Mouse (Mus musculus) embryonic stem cell, embryonic (primary cell): Measurements from ENCODE around the gene Il10ra.

Source experiments
- CTCF ChIA-PET, 4 experiments: fragments of 300-600 bp in 2 of 4; fragments of 350-600 bp in 2 of 4; sonication (Branson Sonifier 250); formaldehyde crosslinking; loops; one replicate each; lab custom pipeline; 2022; ENCODE audit warnings: inconsistent platforms in 2 of 4; lab: Charles Lee
- POLR2A ChIA-PET, 4 experiments: fragments of 300-600 bp in 2 of 4; fragments of 350-600 bp in 2 of 4; sonication (Branson Sonifier 250); formaldehyde crosslinking; loops; one replicate each; lab custom pipeline; 2022; ENCODE audit warnings: antibody characterized with exemption in 4 of 4, inconsistent platforms in 1 of 4; lab: Charles Lee

Gene Il10ra

GRCm38 (mm10) chr9:45236744-45237143 is 32.2 kb downstream of the Il10ra start:
- POLR2A ChIA-PET: no interaction called here
- CTCF ChIA-PET: interaction anchor here in 2 of 4 experiments (1.5 kb wide), 2 partner anchors 152 to 176 kb away, joined by 3 to 4 read pairs; no protein-coding TSS in a partner anchor

GRCm38 (mm10) chr9:45235668-45236227 is 33.2 kb downstream of the Il10ra start:
- POLR2A ChIA-PET: no interaction called here
- CTCF ChIA-PET: interaction anchor here in 1 of 4 experiments (1.5 kb wide), 1 partner anchor 153 kb away, joined by 3 read pairs; no protein-coding TSS in a partner anchor

- POLR2A ChIA-PET: interaction anchor here in 1 of 4 experiments (0.9 kb wide), 1 partner anchor 45 kb away, joined by 3 read pairs; no protein-coding TSS in a partner anchor
- CTCF ChIA-PET: interaction anchor here in 1 of 4 experiments (0.6 kb wide), 1 partner anchor 168 kb away, joined by 4 read pairs; no protein-coding TSS in a partner anchor
These were observed 39.6 kb downstream of the Il10ra start for GRCm38 (mm10) chr9:45229359-45229758.

DNA sequence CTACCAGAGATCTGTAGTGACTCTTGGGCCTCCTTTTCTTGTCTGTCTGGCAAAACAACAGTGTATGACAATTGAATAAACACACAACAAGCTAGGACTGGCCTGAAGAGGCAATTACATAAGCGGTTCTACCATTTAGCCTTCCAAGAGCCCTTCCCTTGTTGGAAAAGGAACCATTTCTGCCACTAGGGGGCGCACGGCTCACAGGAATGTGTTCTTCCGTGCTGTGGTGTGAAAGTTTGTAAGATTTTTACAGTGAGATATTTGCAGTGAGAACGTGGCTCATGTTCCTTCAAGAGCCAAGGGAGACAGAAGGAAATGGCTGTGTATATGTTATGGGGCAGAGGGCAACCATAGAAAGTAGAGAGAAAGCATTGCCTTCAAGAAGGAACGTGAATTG is 47.4 kb downstream of the Il10ra start:
- CTCF ChIA-PET: interaction anchor here in 3 of 4 experiments (0.5 to 2.4 kb wide), 6 partner anchors 167 to 469 kb away, joined by 3 to 11 read pairs (median 3); no protein-coding TSS in a partner anchor
- POLR2A ChIA-PET: no interaction called here

- POLR2A ChIA-PET: no interaction called here
- CTCF ChIA-PET: no interaction called here
These were observed 49.3 kb downstream of the Il10ra start for GRCm38 (mm10) chr9:45219644-45220043.

DNA sequence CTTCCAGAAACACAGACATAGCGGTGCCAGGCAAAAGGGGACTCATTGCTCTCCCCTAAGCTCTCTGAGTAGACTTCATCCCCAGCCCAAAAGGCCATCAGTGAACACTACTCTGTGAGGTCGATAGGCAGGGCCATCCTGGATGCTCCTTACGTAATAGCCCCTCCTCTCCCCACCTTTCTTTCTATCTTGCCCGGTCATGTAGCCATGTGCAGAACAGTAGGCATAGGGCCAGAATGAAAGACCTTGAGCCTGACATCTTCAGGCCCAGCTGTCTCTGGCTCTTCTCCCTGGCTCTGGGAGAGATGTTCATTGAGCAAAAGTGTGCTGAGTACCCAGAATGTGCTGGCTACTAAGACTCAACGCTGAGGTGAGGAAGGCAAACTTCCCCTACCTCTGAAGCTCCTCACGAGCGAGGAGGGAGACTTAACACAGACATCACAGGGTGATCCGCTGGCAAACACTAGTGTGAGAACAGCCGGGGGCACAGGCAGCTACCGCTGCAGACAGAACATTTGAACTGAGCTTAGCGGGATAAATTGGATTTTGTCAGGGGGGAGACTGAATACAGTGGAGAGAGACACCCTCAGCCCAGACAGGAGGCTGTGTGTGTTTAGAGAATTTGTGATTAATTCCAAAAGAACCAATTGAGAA is 53.3 kb downstream of the Il10ra start:
- CTCF ChIA-PET: interaction anchor here in 2 of 4 experiments (0.6 to 2.0 kb wide), 5 partner anchors 13 to 275 kb away, joined by 3 to 7 read pairs (median 3); no protein-coding TSS in a partner anchor
- POLR2A ChIA-PET: interaction anchor here in 1 of 4 experiments (0.6 to 1.1 kb wide), 2 partner anchors 10 to 227 kb away, joined by 3 read pairs; no protein-coding TSS in a partner anchor

DNA sequence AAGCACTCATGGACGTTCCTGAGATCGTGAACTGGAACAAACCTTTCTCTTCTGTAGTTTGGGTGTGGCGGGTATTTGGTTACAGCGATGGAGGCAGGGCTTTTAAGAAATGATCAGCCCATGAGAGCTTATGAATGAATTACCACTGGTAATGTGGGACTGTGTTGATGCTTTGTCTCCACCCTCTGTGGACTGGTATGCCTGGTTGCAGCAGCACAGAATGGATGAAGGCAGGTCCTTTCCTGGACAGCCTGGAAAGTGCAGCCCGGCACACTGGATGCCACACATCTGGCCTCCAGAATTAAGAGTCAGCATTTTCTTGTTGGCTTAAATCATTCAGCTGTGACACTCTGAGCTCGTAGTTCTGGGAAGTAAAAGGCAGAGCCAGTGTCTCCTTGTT is 56.9 kb downstream of the Il10ra start:
- POLR2A ChIA-PET: interaction anchor here in 1 of 4 experiments (1.2 kb wide), 1 partner anchor 205 kb away, joined by 3 read pairs; no protein-coding TSS in a partner anchor

DNA sequence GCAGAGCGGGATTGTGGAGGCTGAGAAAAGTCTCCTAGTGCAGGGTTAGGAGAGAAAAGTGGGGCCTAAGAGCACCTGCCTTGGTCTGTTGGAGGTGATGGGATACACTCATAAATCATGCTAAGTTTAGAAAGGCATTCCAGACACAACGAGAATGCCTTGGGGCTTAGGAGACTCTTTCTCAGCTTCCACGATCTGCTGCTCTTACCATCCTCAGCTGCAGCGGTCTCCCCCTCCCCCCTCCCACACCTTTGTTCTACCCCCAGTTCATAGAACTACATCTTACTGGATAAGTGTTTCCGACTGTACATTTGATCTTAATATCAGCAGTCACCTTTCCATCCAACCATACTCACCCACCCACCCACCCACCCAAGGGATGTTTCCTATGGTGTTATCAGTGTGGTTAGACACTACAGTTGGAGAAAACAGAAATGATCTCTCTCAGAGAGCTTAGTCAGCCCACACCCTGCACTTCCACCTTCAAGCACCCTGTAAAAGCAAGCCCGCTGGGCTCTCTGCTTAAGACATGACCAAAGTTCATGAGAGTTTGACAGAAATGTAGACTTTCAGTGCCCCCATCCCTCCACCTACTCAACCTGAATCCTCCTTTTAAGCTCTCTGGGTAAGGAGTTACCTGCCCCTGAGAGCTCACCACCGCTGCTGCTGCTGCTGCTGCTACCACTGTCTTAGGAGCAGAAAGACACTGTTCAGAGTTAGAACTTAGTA is 61.8 kb downstream of the Il10ra start:
- ChIA-PET POLR2A (no interaction called here), CTCF (no interaction called here)

More for the DNA sequence above, 56.9 kb downstream of the Il10ra start:
- CTCF ChIA-PET: no interaction called here

GRCm38 (mm10) chr9:45206121-45206520 is 62.8 kb downstream of the Il10ra start:
- ChIA-PET CTCF (no interaction called here), POLR2A (interaction anchor here in 1 of 4 experiments (0.9 kb wide), 1 partner anchor 11 kb away, joined by 3 read pairs; no protein-coding TSS in a partner anchor)

GRCm38 (mm10) chr9:45205143-45205542 is 63.8 kb downstream of the Il10ra start:
- POLR2A ChIA-PET: interaction anchor here in 1 of 4 experiments (0.9 kb wide), 1 partner anchor 10 kb away, joined by 3 read pairs; no protein-coding TSS in a partner anchor
- CTCF ChIA-PET: no interaction called here
